Mouse (Mus musculus): Measurements from ENCODE around the gene Ankra2.

DNA sequence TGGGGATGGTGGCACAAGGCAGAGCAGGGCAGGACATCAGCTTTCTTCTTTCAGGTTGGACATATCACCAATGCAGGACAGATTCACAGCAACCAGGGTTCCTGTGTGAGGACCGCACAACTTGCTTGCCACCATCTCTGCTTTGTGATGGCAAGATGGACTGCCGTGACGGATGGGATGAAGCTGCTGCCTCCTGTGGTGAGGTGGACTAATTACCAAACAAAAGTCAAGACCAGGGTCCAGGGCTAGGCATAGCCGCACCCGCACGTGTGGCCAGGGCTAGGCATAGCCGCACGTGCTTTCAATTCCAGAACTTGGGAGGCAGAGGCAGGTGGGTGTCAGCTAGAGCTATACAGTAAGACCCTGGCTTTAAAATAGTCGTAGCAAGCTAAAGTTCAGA is 42.4 kb downstream of the Ankra2 start:
- TF ChIP-seq GATA1 (IDR thresholded peaks at IDR 0.05; ENCODE audit: borderline replicate concordance, low read length) (no peak), FLI1 (IDR thresholded peaks at IDR 0.05; ENCODE audit: low read length) (no peak)

Measured in megakaryocyte, embryonic 14.5 days (primary cell).